Mouse (Mus musculus) MEL-GATA-1-ER (cell line): ENCODE data around the gene Slc39a3.
"Not testable (repeated sequence)": the region's sequence is repeated elsewhere in the genome, so short reads cannot be mapped to it uniquely, and the experiment has no call there.

Experiments
- DNase-seq: peaks from one replicate; pipeline ENCODE4 v3.0.0-alpha.2; 2012; ENCODE audit warnings: low read depth; ENCODE audit errors: extremely low read depth

The Slc39a3 gene

GRCm38 (mm10) chr10:81010851-81011250, 26.4 kb downstream of the Slc39a3 start:
- DNase-seq, result no peak

DNA sequence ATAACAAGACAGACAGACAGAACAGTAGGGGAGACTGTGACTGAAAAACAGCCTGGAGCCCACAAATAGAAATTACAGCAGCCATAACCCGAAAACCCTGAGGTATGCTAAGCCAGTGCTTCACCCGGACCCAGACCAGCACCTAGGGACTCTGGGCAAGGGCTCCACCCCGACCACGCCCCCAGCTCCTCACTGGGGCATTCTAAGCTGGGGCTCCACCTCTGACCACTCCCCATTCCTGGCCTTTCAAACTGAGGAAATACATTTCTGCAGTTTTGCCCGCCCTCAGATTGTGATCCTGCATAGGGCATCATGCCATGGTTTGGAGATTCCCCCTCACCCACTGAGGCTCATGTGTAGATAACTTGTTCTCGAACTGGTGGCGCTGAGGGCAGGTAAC, 30.0 kb downstream of the Slc39a3 start:
- DNase-seq, result no peak

GRCm38 (mm10) chr10:81006005-81006677, 31.1 kb downstream of the Slc39a3 start:
- no peak for DNase-seq

GRCm38 (mm10) chr10:81001161-81001560, 36.1 kb downstream of the Slc39a3 start:
- DNase-seq, result no peak

- DNase-seq, result no peak
Observed at GRCm38 (mm10) chr10:81000197-81001062, 36.8 kb downstream of the Slc39a3 start.

GRCm38 (mm10) chr10:80999362-81000196, 37.6 kb downstream of the Slc39a3 start:
- peak; percentile 83 for DNase-seq

DNA sequence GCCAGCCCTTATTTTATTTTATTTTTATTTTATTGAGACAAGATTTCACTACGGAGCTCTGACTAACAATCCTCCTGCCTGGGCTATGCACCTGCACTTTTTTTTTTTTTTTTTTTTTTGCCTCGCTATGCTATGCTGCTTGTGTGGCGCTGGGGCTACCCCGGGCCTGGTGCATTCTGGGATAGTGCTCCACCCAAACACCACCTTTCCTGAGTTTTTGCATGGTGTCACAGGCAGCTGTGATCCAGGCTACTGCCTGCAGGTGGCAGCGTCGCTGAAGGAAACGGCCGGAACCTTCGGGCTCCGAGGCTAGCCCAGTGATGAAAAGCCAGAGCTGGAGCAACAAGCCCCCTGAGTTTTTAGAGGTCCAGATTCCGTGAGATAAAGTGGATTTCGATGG, 38.4 kb downstream of the Slc39a3 start:
- peak; percentile 72 for DNase-seq

DNA sequence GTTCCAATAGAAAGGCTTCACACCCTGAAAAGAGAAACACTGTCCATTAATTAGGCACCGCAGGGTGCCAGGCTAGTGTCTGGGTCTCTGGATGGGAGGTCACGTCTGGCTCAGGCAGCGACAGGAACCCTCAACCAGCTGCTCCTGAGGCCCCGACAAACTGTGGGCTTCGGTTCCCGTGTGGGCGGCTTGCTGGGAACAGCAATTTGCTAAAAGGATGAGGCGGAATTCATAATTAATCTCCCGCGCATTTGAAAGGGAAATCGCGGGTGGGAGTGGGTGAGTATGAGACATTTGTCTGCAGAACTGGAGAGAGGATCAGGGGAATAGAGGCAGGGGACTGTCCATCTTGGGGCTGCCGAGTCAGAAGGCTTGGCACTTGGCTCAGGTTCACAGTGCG, 39.2 kb downstream of the Slc39a3 start:
- no peak for DNase-seq

- DNase-seq, result no peak
Observed at GRCm38 (mm10) chr10:80997332-80997731, 39.9 kb downstream of the Slc39a3 start.

- no peak for DNase-seq
Observed at GRCm38 (mm10) chr10:80996501-80996900, 40.7 kb downstream of the Slc39a3 start.

DNA sequence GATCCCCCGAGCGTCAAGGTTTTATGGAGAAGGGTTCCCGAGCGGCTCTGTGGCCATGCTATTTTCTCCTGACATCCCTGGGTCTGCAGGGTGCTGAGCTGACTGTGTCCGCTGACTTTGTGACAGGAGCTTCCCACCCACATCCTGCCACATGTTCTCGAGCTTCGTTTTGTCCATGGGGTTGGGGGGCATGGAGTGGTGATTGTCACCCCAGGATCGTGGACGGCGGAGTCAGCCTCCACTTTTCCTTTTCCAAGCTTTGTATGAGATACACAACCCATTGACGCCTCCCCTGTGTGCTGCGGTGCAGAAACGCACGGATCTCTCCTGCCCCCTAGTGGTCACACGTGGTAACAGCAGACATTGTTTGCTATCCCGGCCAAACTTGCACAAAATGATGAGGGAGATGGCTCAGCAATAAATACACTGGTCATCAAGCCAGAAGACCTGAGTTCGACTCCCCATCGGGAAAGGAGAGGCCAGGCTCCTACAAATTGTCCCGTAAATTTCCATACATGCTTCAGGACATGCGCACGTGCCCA, 42.1 kb downstream of the Slc39a3 start:
- peak; percentile 65 for DNase-seq

DNA sequence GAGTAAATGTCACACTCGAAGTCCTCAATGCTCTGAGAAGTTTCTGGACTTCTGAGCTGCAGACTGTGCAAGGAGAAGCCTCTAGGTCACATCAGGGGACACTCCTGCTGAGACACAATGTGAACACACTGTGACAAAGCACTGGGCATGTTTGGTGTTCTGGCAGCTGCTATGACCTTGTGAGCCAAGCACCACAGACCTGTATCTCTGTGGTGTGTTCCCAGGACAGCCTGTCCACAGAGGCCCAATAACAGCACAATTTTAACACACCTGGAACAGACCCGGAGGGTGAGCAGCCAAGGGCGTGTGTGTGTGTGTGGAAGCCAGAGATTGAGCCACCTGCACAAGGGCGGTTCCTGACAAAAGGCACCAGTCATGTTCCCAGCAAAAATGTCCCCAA, 42.6 kb downstream of the Slc39a3 start:
- DNase-seq, result no peak

- no peak for DNase-seq
Observed at GRCm38 (mm10) chr10:80993276-80993675, 44.0 kb downstream of the Slc39a3 start.

- DNase-seq, result no peak
Observed at GRCm38 (mm10) chr10:80991945-80992344, 45.3 kb downstream of the Slc39a3 start.

DNA sequence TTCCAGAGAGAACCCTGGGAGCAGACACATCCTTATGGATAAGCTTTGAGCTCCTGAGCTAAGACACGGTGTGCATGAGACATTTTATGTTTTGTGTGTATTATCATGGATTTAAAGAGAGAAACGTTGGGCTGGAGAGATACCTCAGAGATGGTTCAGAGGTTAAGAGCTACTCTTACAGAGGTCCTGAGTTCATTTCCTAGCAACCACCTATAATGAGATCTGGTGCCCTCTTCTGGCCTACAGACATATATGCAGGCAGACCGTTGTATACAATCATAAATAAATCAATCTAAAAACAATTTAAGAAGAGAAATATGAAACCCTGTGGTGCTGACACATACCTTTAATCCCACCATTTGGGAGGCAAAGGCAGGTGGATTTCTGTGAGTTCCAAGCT, 46.2 kb downstream of the Slc39a3 start:
- DNase-seq, result no peak

- no peak for DNase-seq
Observed at GRCm38 (mm10) chr10:80990406-80990805, 46.8 kb downstream of the Slc39a3 start.

GRCm38 (mm10) chr10:80989854-80990253, 47.4 kb downstream of the Slc39a3 start:
- not testable (repeated sequence) for DNase-seq

DNA sequence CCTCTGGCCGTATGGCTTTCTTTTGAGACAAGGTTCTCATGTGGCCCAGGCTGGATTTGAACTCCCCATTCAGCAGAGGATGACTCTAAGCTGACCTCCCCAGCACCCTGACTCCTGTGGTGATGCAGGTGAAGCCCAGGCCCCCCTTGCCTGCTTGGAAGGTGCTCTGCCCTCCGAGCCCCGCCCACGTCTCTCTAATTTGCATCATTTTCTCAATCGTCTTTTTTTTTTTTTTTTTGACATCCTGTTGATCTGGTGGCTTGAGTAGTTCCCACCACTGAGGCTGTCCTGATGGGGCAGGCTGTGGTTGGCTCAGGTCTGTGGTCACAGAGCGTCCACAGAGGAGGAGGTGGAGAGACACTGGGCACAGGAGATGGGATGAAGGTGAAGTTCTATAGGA, 47.8 kb downstream of the Slc39a3 start:
- DNase-seq, result no peak

GRCm38 (mm10) chr10:80987709-80988441, 49.4 kb downstream of the Slc39a3 start:
- no peak for DNase-seq

DNA sequence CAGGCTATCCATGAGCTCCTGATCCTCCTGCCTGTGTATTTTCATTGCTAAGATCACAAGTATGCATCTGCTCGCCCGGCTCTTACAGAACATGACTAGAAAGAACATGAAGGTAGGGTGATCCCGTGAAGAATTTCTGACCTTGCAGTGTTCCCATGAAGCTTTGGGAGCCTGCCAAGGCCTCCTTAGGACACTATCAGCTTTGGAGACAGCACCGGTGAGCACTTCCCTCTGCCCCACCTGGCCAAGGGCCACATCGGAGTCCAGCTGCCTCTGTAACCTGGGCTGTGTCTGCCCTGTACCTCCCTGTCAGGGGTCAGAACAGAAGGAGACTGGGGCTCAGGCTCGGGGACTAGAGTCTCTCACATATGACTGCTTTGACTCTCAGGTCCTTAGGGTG, 50.5 kb downstream of the Slc39a3 start:
- no peak for DNase-seq
